Mouse (Mus musculus) naive thymus-derived CD4-positive, alpha-beta T cell, adult 2 months (primary cell): ENCODE data around the gene Rrp15.

Experiments
- DNase-seq: peaks from one replicate; pipeline ENCODE4 v3.0.0-alpha.2; 2011; ENCODE audit warnings: low read depth

The Rrp15 gene

GRCm38 (mm10) chr1:186714215-186714614 lies 34.9 kb downstream of the Rrp15 start:
- no peak for DNase-seq

GRCm38 (mm10) chr1:186712802-186713471 lies 36.2 kb downstream of the Rrp15 start:
- DNase-seq = peak; percentile 27

DNA sequence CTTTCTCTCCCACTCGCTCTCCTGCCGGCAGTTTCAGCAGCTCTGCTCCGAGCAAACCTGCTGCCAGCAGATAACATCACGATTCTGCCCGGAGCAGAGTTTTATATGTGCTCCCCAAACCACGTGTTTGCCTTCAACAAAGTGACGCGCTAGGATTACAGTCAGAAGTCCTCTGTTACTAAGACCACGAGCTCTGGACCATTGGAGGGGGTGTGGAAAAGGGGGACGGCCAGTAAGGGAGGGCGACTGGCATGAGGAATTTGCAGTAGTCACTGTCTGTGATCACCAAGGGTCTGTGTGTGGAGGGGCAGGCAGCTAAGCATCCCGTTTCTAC lies 43.3 kb downstream of the Rrp15 start, which contains the start of gene Tgfb2:
Tgfb2 (minus strand) TSS at position 75 of the 334 bp plus-strand sequence.
- no peak for DNase-seq

GRCm38 (mm10) chr1:186705203-186705914 lies 43.8 kb downstream of the Rrp15 start:
- no peak for DNase-seq

GRCm38 (mm10) chr1:186703980-186704701 lies 45.0 kb downstream of the Rrp15 start:
- no peak for DNase-seq

DNA sequence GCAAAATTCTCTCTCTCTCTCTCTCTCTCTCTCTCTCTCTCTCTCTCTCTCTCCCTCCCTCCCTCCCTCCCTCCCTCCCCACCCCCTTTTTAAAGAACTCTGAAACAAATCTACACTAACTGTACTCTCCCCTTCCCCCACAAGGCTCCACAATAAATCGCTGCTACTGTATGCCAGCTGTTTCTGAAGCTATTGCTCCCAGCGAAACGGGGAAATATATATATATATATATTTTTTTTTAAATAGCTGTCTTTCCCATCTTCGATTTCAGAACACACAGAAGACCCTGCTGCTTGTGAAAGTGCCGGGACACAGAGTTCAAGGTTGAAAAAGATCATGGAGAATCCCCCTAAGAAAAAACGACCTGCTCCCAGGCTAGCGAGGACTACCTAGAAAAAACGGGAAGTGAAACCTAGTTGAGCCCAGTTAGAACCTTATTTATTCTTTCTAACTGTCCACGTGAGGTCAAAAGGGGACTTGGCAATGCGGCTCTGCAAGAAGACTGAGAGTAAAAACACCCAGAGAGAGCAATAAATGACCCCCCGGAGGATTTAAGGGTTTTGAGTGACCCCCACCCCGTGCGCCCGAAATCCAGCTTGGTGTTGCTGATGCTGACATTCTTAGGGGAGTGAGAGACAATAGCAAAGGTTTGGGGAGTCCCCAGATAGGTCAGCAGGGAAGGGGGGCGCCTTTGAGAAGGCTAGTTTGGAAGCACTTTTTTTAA lies 45.7 kb downstream of the Rrp15 start:
- no peak for DNase-seq

DNA sequence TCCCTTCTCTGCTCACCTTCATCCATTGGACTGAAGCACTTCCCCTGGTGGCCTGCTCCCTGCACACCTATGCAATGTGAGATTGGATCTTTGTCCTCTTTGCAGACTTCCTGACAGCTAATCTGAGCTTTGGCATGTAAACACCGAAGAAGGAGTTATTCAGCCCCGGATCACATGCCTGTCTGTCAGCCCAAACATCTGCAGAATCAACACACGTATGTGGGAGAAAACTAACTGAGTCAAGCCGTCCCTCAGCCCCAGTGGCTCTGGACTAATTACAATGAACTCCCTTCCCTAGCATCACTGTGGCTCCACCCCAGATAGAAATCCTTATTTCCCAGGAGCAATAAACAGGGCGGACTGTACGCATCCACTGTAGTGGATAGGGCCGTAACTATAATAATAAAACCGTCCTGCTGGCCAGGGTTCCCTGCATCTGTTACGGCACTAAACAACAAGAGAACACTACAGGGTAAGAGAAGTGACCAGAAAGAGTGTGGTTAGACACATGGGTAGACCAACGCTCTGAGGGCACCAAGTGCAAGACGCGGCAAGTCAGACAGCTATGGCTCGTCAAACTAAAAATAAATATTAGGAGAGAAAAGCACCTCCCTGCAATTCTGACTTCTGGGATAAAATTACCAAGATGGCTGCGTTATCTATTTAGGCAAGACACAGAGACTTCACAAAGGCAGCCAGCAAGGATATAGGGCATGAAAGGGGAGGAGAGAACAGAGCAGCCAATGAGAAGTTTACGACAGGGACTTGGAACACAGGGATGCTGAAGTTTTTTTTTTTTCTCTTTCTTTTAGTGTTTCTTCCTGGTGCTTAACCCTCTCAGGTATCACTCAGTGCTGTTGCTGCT lies 46.5 kb downstream of the Rrp15 start:
- no peak for DNase-seq

DNA sequence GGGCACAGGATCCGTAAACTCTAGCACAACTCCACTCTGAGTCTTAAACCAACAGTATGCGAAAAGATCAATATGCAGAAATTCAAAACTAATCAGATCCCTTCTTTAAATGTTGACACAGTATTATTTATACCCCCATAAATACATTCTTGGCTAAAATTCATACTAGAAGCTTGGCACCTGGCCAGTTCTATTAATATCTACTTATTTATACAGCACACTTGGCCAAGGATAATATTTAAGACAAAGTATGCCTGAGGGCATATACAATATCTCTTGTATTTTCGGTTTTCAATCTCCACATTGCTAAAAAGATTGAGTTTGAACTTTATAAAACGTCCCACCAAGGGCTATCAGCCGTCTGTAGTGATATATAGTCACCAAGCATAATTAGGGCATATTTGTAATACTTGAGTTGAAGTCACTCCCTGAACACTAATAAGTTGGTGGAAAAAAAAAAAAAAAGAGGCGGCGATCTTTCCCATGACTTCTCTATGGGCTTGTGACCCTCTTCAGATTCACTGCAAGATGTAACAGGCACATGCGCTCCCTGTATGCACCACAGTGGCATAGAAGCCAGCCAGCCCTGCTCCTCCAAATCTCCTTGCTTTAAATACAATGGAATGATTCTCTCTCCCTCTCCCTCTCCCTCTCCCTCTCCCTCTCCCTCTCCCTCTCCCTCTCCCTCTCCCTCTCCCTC lies 47.8 kb downstream of the Rrp15 start:
- DNase-seq = no peak

DNA sequence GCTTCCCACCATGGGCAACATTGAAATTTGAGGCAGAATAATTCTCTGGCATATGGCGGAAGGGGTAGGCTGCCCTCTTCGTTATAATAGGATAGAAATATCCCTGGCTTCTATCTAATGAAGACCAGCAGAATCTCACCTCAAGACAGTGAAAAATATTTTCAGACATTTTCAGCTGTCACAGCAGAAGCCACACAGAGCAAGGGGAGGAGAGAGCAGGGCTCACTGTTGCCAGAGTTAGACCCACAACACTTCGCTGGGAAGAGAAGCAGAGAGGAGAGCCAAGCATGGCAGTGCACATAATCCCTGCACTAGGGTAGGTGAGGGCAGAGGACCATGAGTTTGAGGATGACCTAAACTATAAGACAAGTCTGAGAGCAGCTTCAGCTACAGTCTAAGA lies 48.7 kb downstream of the Rrp15 start:
- DNase-seq = no peak

GRCm38 (mm10) chr1:186698583-186699338 lies 50.4 kb downstream of the Rrp15 start:
- no peak for DNase-seq

DNA sequence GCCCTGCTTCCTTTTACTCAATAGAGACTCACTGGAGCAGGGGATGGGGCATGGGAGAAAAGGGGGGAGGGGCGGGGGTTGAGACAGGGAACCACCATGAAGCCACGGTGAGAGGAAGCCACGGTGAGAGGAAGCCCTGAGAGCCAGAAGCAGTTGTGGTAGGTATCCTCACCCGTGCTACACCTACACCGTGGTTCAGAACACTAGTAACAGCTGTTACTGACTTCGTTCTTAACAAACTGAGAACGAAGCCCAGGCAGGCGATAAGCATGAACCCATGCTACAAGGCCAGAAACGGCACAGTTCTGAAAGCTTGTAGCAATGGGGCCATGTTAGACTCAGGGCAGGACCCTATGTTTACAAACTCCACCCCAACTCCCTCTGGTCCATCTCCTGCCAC lies 52.9 kb downstream of the Rrp15 start:
- DNase-seq = no peak

DNA sequence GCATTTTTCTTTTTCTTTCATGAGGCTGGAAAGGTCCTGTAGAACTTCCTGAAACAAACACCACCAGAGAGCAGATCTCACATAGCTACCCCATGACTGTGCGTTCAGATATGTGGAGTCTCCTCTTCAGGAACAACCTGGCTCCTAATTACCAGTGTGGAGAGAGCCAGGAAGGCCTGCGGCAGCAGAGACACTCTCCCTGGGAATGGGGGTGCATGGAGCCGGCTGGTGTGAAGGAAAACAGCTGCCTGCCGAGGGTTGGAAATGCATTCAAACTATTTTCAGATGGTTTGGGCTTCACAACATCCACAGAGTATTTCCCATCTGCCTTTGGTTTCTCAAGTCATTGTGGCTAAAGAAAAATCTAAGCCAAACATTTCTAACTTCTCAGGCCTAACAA lies 53.8 kb downstream of the Rrp15 start:
- no peak for DNase-seq

DNA sequence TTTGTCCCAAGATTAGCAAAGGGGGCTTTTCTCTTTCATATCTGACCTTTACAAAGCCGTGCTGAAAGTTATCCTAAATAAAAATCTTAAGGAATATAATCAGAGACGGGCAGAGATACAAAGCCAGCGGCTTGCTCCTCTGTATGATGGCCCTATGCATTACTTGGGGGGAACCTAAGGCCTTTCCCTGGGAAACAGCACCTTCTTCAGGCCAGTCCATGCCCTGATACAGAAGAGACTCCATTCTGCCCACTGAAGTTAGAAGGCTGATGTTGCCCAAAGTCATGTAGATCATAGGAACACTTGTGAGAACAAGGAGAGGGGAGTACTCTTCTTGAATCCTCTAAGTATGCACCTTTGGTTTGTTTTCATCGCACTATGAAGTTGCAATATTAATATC lies 56.8 kb downstream of the Rrp15 start:
- DNase-seq = no peak

DNA sequence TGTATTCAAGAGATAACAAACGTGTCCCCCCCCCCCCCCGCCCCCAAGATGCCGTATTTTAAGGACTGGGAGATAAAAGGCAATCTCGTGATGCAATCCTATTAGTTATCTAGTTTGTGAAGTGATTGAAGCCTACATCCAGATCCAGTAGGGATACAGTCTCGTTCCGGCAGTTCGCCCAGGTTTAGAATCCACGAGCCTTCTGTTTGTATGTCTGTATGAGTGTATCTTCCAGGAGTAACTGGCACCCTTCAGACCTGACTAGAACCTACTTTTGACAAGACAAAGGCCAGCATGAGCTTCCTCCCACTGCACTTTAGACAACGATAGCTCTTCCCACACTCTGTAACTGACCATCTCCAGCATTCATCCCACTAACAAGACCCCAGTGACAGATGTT lies 57.5 kb downstream of the Rrp15 start:
- DNase-seq = no peak

DNA sequence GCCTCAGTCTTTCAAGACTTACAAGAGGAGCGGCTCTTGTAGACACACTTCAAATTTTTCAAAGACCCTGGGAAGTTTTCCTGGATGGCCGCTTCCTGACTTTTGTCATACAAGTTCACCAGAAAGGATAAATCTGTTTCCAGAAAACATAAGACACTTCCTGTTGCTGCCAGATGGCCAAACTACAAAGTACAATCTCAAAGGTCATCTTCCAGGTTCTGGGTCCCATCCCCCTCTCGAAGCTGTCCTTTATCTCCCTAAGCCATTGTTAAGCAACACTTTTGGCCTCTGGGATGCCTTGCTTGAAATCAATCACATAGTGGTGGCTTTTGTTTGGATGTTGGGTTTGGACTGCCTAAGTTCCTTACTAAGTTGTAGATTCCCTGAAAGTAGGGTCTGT lies 65.1 kb downstream of the Rrp15 start:
- DNase-seq = no peak

DNA sequence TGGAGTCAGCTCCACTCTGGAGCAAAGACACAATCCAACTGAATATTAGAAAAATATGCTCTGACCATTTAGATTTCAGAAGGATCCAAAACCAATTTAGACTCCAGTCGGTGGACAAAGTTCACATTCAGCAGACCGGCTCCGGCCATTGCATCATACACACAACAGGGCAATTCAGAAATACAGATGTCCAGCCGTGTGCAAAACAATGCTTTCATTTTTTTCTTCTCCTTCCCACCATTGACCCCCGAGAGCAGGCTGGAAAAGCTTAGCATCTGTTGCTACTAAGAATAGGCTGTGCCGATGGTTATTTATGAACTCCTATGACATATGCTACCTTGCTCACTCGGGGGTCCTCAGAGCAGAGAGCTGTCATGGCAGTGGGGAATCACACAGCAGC lies 66.6 kb downstream of the Rrp15 start:
- no peak for DNase-seq

DNA sequence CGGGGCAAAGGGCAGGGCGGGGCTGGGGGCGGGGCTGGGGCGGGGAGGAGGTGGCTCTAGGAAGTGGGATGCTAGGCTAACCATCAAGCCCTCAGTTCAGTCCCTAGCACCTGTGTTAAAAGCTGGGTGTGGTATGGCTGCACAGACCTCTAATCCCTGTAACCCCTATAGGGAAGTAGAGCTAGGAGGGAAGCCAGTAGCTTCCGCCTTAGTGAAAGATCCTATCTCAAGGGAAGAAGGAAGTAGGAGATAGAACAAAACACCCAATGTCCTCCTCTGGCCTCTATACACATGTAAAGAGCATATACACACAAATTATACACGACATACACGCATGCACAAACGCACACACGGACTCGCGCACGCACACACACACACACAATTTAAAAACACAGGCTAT lies 71.5 kb downstream of the Rrp15 start:
- no peak for DNase-seq

DNA sequence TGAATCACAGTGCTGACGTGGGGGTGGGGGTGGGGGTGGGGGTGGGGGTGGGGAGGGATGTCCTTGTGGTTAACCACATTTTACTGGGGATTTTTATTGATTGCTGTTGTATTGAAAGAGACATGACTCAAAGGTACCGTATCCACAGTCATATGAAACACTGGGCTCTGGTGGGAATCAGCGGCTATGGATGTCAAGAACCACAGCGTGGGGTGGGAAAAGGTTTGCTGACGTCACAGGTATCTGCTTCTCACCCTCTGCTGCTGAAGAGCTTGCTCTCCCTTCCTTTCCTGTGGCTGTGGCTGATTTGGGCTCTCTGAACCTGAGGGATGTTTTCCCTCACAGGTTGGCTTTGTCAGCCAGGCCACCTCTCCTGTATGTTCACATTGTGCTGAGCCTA lies 73.0 kb downstream of the Rrp15 start:
- no peak for DNase-seq

- DNase-seq = no peak
Measured at GRCm38 (mm10) chr1:186675263-186675662, 73.9 kb downstream of the Rrp15 start.

DNA sequence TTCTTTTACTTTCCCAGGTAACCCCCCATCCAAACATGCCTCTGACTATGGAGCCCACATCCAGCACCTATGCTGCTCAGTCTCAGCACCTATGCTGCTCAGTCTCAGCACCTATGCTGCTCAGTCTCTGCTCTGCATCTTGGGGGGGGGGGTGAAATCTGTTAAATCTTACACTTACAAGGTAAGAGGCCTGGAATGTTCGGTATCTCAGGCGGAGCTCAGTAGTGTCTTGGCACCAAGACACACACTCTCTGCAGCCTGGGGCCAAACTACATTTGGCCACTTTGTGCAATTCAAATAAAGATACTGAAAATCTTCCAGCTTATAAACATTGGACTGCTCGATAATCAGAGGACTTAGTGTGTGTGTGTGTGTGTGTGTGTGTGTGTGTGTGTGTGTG lies 74.5 kb downstream of the Rrp15 start:
- DNase-seq = no peak
